Mouse (Mus musculus): ENCODE results near the gene Phf11c.

- no peak for TF ChIP-seq CTCF (IDR thresholded peaks at IDR 0.05; ENCODE audit: extremely low read depth, insufficient read length, insufficient replicate concordance, low read depth, low read length)
- no peak for TF ChIP-seq POLR2A (IDR thresholded peaks at IDR 0.05; ENCODE audit: low read depth, low read length)
Measured at GRCm38 (mm10) chr14:59339541-59339940, 55.6 kb downstream of the Phf11c start.

Data from small intestine, adult 2 months (tissue).